Mouse (Mus musculus): ENCODE results near the gene 1810010H24Rik.

DNA sequence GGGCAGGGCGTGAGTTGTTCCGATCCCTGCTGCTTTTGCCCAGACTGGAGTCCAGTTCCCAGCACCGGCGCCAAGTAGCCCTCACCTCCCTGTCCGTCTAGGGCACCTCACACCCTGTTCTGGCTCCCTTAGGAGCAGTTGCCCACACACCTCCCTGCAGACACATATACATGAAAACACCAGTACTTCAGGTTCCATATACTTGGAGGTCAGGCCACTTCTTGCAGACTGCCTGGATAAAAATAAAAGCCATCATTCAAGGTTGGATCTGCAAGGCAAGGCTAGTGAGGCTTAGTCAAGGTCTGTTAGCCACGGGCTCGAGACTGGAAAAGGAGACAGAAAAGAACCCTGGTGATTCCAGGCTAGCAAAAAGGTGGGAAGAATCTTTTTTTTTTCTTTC is 6.2 kb downstream of the 1810010H24Rik start:
- TF ChIP-seq CTCF (IDR thresholded peaks at IDR 0.05; ENCODE audit: extremely low read depth, insufficient read length, insufficient replicate concordance, low read depth, low read length) (no peak), POLR2A (IDR thresholded peaks at IDR 0.05; ENCODE audit: low read depth, low read length) (no peak)

Data from small intestine, adult 2 months (tissue).